Mouse (Mus musculus): ENCODE results near the gene Oxnad1. TPM values are rescaled to one million over a fixed set of nuclear protein-coding genes. Genes with fewer than 3 reads are reported as not detected.
"Not testable (repeated sequence)": the region's sequence is repeated elsewhere in the genome, so short reads cannot be mapped to it uniquely, and the experiment has no call there.

The Oxnad1 gene
- polyA plus RNA-seq, 1 experiment from 2014 or later, result 20.8 TPM

DNA sequence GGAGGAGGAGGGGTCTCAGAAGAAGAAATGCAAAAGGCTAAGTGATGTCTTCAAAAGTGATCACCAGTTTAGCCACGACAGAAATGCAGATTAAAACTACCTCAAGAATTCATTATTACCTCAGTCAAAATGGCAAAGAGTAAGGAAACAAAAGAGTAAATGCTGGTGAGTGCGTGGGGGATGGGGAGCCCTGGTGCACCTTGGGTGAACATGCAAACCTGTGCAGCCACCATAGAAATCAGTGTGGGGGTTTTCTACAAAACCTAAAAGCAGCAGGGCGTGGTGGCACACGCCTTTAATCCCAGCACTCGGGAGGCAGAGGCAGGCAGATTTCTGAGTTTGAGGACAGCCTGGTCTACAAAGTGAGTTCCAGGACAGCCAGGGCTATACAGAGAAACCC, 40.1 kb downstream of the Oxnad1 start:
- H3K9ac ChIP-seq; H3K27ac ChIP-seq; ATAC-seq; H3K27me3 ChIP-seq; H3K4me3 ChIP-seq; H3K4me1 ChIP-seq; H3K9me3 ChIP-seq (replicated peaks); H3K36me3 ChIP-seq (ENCODE audit: poor library complexity, severe bottlenecking); H3K4me2 ChIP-seq: not testable (repeated sequence)
- WGBS, result 87% methylated on average over 5 of the region's 5 CpGs

- no peak for ATAC-seq
- H3K27ac ChIP-seq, result no peak overlapping the region
- H3K4me3 ChIP-seq, result no peak overlapping the region
- no peak overlapping the region for H3K4me2 ChIP-seq
- H3K4me1 ChIP-seq, result no peaks in the 10 kb centered on the region
- no peaks in the 10 kb centered on the region for H3K36me3 ChIP-seq (ENCODE audit: poor library complexity, severe bottlenecking)
- no peaks in the 10 kb centered on the region for H3K9me3 ChIP-seq (replicated peaks)
- 82% methylated on average over 5 of the region's 5 CpGs for WGBS
- no peak overlapping the region for H3K9ac ChIP-seq
- no peaks in the 10 kb centered on the region for H3K27me3 ChIP-seq
These were observed 43.2 kb downstream of the Oxnad1 start for GRCm38 (mm10) chr14:32128409-32128808.

GRCm38 (mm10) chr14:32131836-32132235, 46.7 kb downstream of the Oxnad1 start:
- no peak overlapping the region for H3K27ac ChIP-seq
- 90% methylated on average over 4 of the region's 4 CpGs for WGBS
- no peaks in the 10 kb centered on the region; the same call in 1 of the 2 replicates for H3K27me3 ChIP-seq
- H3K4me2 ChIP-seq, result no peak overlapping the region
- no peaks in the 10 kb centered on the region for H3K9me3 ChIP-seq (replicated peaks)
- ATAC-seq, result no peak
- no peaks in the 10 kb centered on the region for H3K4me1 ChIP-seq
- H3K4me3 ChIP-seq, result no peak overlapping the region
- no peaks in the 10 kb centered on the region for H3K36me3 ChIP-seq (ENCODE audit: poor library complexity, severe bottlenecking)
- no peak overlapping the region for H3K9ac ChIP-seq

DNA sequence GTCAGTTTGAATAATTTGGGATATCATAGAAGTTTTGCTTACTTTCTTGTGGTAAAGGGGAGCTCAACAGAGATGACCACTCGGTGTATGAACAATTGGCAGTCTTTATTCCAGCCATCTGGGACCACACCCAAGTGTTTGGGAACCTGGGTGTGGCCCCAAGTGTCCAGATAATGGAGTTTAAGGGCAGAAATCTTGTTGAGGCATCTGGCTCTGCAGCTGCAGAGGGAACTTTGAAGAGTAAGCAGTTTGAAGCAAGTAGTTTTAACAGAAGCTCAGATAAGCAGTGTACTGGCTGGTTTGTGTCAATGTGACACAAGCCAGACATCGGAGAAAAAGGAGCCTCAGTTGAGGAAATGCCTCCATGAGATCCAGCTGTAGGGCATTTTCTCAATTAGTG, 49.1 kb downstream of the Oxnad1 start:
- no peak overlapping the region for H3K9ac ChIP-seq
- H3K27ac ChIP-seq, result no peak overlapping the region
- no peaks in the 10 kb centered on the region; the same call in 1 of the 2 replicates for H3K27me3 ChIP-seq
- ATAC-seq, result no peak
- no peaks in the 10 kb centered on the region for H3K36me3 ChIP-seq (ENCODE audit: poor library complexity, severe bottlenecking)
- 80% methylated on average over 2 of the region's 2 CpGs for WGBS
- no peak overlapping the region for H3K4me2 ChIP-seq
- H3K4me1 ChIP-seq, result no peaks in the 10 kb centered on the region
- H3K4me3 ChIP-seq, result no peak overlapping the region
- no peaks in the 10 kb centered on the region for H3K9me3 ChIP-seq (replicated peaks)

GRCm38 (mm10) chr14:32136467-32136866, 51.3 kb downstream of the Oxnad1 start:
- not testable (repeated sequence) for H3K4me3 ChIP-seq; H3K4me2 ChIP-seq; H3K27me3 ChIP-seq; H3K27ac ChIP-seq; H3K9me3 ChIP-seq (replicated peaks); H3K36me3 ChIP-seq (ENCODE audit: poor library complexity, severe bottlenecking); ATAC-seq; H3K9ac ChIP-seq; H3K4me1 ChIP-seq
- WGBS, result 66% methylated on average over 3 of the region's 3 CpGs

GRCm38 (mm10) chr14:32140359-32140965, 55.3 kb downstream of the Oxnad1 start:
- Histone ChIP-seq H3K9me3 (replicated peaks) (no peaks in the 10 kb centered on the region), H3K9ac (no peak overlapping the region), H3K4me2 (no peak overlapping the region), H3K4me1 (no peaks in the 10 kb centered on the region), H3K36me3 (ENCODE audit: poor library complexity, severe bottlenecking) (no peaks in the 10 kb centered on the region), H3K4me3 (no peak overlapping the region), H3K27me3 (no peaks in the 10 kb centered on the region), H3K27ac (no peak overlapping the region)
- no peak for ATAC-seq
- WGBS, result 77% methylated on average over 5 of the region's 5 CpGs

DNA sequence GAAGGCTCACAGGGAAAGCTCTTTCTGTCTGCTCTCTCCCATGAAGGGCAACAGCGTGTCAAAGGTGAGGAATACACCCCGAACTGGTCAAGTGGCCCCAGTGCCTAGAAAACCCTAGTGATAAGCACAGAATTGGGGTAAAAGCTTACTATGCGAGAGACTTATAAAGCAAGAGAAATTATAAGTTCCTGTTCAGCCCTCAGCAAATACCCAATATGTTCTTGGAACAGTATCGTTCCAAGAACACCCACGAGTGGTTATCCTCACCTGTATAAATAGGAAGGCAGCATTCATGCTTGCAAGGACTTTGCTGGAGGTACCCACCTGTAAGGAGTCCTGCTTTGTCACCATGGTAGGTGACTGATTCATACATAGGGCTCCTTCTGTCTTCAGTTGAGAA, 56.5 kb downstream of the Oxnad1 start, which contains the start of gene Msmb:
Msmb (plus strand) TSS at position 301 of the 400 bp plus-strand sequence.
- WGBS, result 90% methylated on average over 5 of the region's 5 CpGs
- ATAC-seq, result no peak
- no peaks in the 10 kb centered on the region for H3K27me3 ChIP-seq
- H3K4me1 ChIP-seq, result no peaks in the 10 kb centered on the region
- no peak within 1 kb of the TSS; the same call in 1 of the 2 replicates for H3K9ac ChIP-seq
- no peaks in the 10 kb centered on the region for H3K9me3 ChIP-seq (replicated peaks)
- H3K4me2 ChIP-seq, result no peak within 1 kb of the TSS
- H3K36me3 ChIP-seq (ENCODE audit: poor library complexity, severe bottlenecking), result no peaks in the 10 kb centered on the region
- H3K27ac ChIP-seq, result no peak within 1 kb of the TSS
- H3K4me3 ChIP-seq, result no peak within 1 kb of the TSS

- Histone ChIP-seq H3K4me2 (no peak overlapping the region), H3K4me3 (no peak overlapping the region), H3K4me1 (no peaks in the 10 kb centered on the region), H3K36me3 (ENCODE audit: poor library complexity, severe bottlenecking) (no peaks in the 10 kb centered on the region), H3K9ac (no peak overlapping the region), H3K9me3 (replicated peaks) (peaks cover 6% of the 10 kb centered on the region), H3K27me3 (no peaks in the 10 kb centered on the region), H3K27ac (no peak overlapping the region)
- no peak for ATAC-seq
These were observed 59.6 kb downstream of the Oxnad1 start for GRCm38 (mm10) chr14:32144734-32145133.

GRCm38 (mm10) chr14:32145401-32145800, 60.2 kb downstream of the Oxnad1 start:
- no peak for ATAC-seq
- Histone ChIP-seq H3K4me2 (no peak overlapping the region), H3K27me3 (no peaks in the 10 kb centered on the region), H3K36me3 (ENCODE audit: poor library complexity, severe bottlenecking) (no peaks in the 10 kb centered on the region), H3K27ac (no peak overlapping the region), H3K9ac (no peak overlapping the region), H3K9me3 (replicated peaks) (peaks cover 6% of the 10 kb centered on the region), H3K4me1 (no peaks in the 10 kb centered on the region), H3K4me3 (no peak overlapping the region)
- WGBS, result 87% methylated on average over 4 of the region's 4 CpGs

DNA sequence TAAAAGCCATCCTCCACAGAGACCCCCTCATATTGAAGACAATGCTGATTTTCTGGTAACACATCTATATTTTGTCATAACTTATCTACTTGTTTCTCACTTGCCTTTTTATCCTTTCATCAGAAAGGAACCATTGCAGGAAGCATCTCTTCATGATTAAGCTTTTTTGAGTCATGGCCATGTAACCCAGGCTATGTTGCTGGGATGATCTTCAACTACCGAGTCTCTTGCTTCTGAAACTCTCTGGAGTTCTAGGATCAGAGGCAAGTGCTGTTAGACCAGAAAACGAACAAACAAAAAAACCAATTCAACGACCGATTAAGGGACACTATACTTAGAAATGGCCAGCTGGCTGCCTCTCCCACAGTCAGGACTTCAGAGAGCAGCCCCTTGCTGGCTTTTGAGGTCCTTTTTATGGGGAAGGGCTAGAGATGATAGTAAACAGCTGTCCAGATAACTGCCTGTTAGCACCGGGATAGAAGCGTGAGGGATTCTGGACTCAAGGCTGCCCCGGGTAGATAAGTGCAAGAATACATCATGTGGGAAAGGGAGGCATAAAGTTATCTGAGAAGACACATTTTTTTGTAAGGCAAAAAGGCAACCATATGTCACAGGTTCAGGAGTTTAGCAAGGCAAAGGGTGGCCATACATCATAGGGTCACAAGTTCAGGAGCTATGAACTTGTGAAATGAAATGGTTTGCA, 60.8 kb downstream of the Oxnad1 start:
- H3K27me3 ChIP-seq, result no peaks in the 10 kb centered on the region

GRCm38 (mm10) chr14:32146578-32146977, 61.4 kb downstream of the Oxnad1 start:
- no peak for ATAC-seq
- WGBS, result 80% methylated on average over 2 of the region's 2 CpGs
- H3K36me3 ChIP-seq (ENCODE audit: poor library complexity, severe bottlenecking), result no peaks in the 10 kb centered on the region
- no peak overlapping the region for H3K9ac ChIP-seq
- no peak overlapping the region for H3K4me3 ChIP-seq
- H3K27me3 ChIP-seq, result no peaks in the 10 kb centered on the region
- no peak overlapping the region for H3K27ac ChIP-seq
- H3K4me1 ChIP-seq, result no peaks in the 10 kb centered on the region
- peaks cover 6% of the 10 kb centered on the region for H3K9me3 ChIP-seq (replicated peaks)
- no peak overlapping the region for H3K4me2 ChIP-seq

More for the DNA sequence above, 60.8 kb downstream of the Oxnad1 start:
- WGBS, result 86% methylated on average over 7 of the region's 7 CpGs
- Histone ChIP-seq H3K36me3 (ENCODE audit: poor library complexity, severe bottlenecking) (no peaks in the 10 kb centered on the region), H3K27ac (no peak overlapping the region), H3K9me3 (replicated peaks) (peaks cover 6% of the 10 kb centered on the region), H3K4me3 (no peak overlapping the region), H3K4me1 (no peaks in the 10 kb centered on the region), H3K9ac (no peak overlapping the region), H3K4me2 (no peak overlapping the region)
- no peak for ATAC-seq

DNA sequence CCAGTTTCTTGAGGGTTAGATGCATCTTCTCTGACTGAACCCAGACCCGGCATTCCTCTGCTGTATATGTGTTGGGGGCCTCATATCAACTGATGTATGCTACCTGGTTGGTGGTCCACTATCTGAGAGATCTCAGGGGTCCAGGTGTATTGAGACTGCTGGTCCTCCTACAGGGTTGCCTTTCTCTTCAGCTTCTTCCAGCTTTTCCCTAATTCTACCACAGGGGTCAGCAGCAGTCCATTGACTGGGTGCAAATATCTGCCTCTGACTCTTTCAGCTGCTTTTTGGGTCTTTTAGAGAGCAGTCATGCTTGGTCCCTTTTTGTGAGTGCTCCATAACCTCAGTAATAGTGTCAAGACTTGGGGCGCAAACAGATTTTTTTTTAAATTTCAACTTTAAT, 65.7 kb downstream of the Oxnad1 start:
- peaks cover 6% of the 10 kb centered on the region for H3K9me3 ChIP-seq (replicated peaks)
- H3K27me3 ChIP-seq, result no peaks in the 10 kb centered on the region
- ATAC-seq, result no peak
- H3K27ac ChIP-seq, result no peak overlapping the region
- WGBS, result 91% methylated on average over 2 of the region's 2 CpGs
- H3K9ac ChIP-seq, result no peak overlapping the region
- no peaks in the 10 kb centered on the region for H3K36me3 ChIP-seq (ENCODE audit: poor library complexity, severe bottlenecking)
- H3K4me2 ChIP-seq, result no peak overlapping the region
- H3K4me1 ChIP-seq, result no peaks in the 10 kb centered on the region
- no peak overlapping the region for H3K4me3 ChIP-seq

Data from forebrain, embryonic 13.5 days (tissue).